Mouse (Mus musculus) hindbrain, embryonic 11.5 days (tissue): ENCODE measurements around the gene Yy1. TPM values are rescaled to one million over a fixed set of nuclear protein-coding genes. Genes with fewer than 3 reads are reported as not detected.

Experiments used
- ATAC-seq: fragments of 200-750 bp; cut with Nextera tagmentation; 2 replicates; pipeline ENCODE4 v1.8.0; 2017; ENCODE audit warnings: mild to moderate bottlenecking, moderate TSS enrichment, moderate library complexity; ENCODE audit not compliant: low FRiP score
- DNase-seq: peaks from one replicate; pipeline ENCODE4 v3.0.0-alpha.2; 2015; ENCODE audit warnings: low spot score
- H3K27ac ChIP-seq: fragments of 300-500 bp; sonication (generic); 2 replicates; pipeline ENCODE4 v1.5.1; 2014; ENCODE audit warnings: mild to moderate bottlenecking, low read depth, low read length
- H3K27me3 ChIP-seq: fragments of 300-500 bp; sonication (generic); 2 replicates; pipeline ENCODE4 v1.6.1; 2014; ENCODE audit warnings: mild to moderate bottlenecking, low read length, moderate library complexity, mixed read lengths; ENCODE audit not compliant: control insufficient read depth, insufficient read depth
- H3K36me3 ChIP-seq: fragments of 300-500 bp; sonication (generic); 2 replicates; pipeline ENCODE4 v1.6.1; 2014; ENCODE audit warnings: mild to moderate bottlenecking, low read length, moderate library complexity, mixed read lengths; ENCODE audit not compliant: control insufficient read depth, insufficient read depth
- H3K4me1 ChIP-seq: fragments of 300-500 bp; sonication (generic); replicated peaks from 2 replicates; pipeline ENCODE4 v1.6.1; 2014; ENCODE audit warnings: low read length, mixed read lengths; ENCODE audit not compliant: control insufficient read depth, insufficient read depth
- H3K4me2 ChIP-seq: fragments of 300-500 bp; sonication (generic); replicated peaks from 2 replicates; pipeline ENCODE4 v1.6.1; 2014; ENCODE audit warnings: mild to moderate bottlenecking, low read depth, low read length
- H3K4me3 ChIP-seq: fragments of 300-500 bp; sonication (generic); 2 replicates; pipeline ENCODE4 v1.5.1; 2014; ENCODE audit warnings: low read depth, low read length
- H3K9ac ChIP-seq: fragments of 300-500 bp; sonication (generic); 2 replicates; pipeline ENCODE4 v1.6.1; 2014; ENCODE audit warnings: low read depth, low read length
- H3K9me3 ChIP-seq: fragments of 300-500 bp; sonication (generic); 2 replicates; pipeline ENCODE4 v1.6.1; 2016; ENCODE audit warnings: low read length; ENCODE audit not compliant: control insufficient read depth
- whole genome bisulfite sequencing: fragments of 180-500 bp; shearing (Covaris S2); extraction: QIAGEN DNeasy Blood & Tissue Kit; methylation state at CpG from one replicate; pipeline ENCODE4 v1.1.7; 2014; 5-methylcytosine and 5-hydroxymethylcytosine counted together
- polyA plus RNA-seq: library from polyadenylated mRNA; unstranded; fragments of >200 nt; fragmentation: Nextera tagmentation; extraction: Ambion mirVana; gene quantifications from 2 replicates; pipeline ENCODE4 v1.2.1, GENCODE M21; 2014

The Yy1 gene
- polyA plus RNA-seq = 17.4 and 21.1 TPM in 2 replicates

- Histone ChIP-seq H3K4me1 (peaks cover 2% of the 10 kb centered on the region; the same call in 1 of the 2 replicates), H3K27me3 (no peaks in the 10 kb centered on the region), H3K27ac (peak within 1 kb of the TSS; percentile 98), H3K9ac (peak within 1 kb of the TSS; percentile 90), H3K36me3 (no peaks in the 10 kb centered on the region), H3K9me3 (no peaks in the 10 kb centered on the region), H3K4me2 (peak within 1 kb of the TSS; percentile 41), H3K4me3 (peak within 1 kb of the TSS; percentile 100)
- ATAC-seq = peak; percentile 93
- peak; percentile 99 for DNase-seq
- under 1% methylated on average over 56 of the region's 127 CpGs for WGBS
Measured at GRCm38 (mm10) chr12:108792546-108793452, at the start of gene Yy1. Gene Yy1 (plus strand): TSS chr12:108792973.

GRCm38 (mm10) chr12:108745990-108746389 lies 46.8 kb upstream of the Yy1 start:
- DNase-seq (no peak), ATAC-seq (no peak)
- no peaks in the 10 kb centered on the region for H3K27me3 ChIP-seq
- H3K4me1 ChIP-seq = no peaks in the 10 kb centered on the region
- H3K9me3 ChIP-seq = no peaks in the 10 kb centered on the region
- no peak overlapping the region for H3K4me3 ChIP-seq
- no peak overlapping the region for H3K9ac ChIP-seq
- H3K4me2 ChIP-seq = no peak overlapping the region
- H3K36me3 ChIP-seq = no peaks in the 10 kb centered on the region
- no peak overlapping the region for H3K27ac ChIP-seq

DNA sequence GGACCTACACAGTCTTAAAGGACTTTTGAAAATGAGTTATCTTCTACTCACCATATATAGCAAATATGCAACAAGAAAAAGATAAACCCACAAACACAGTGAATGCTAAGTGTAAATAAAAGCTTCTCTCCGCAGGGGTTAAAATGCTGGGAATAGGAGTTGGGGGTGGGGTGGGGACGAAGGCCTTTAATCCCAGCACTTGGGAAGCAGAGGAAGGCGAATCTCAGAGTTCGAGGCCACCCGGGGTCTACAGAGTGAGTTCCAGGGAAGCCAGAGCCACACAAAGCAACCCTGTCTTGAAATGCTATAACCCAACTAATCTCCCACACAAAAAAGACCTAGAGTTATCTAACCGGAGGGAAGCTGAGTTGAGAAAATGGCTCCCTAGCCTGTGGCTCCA lies 43.8 kb upstream of the Yy1 start:
- Histone ChIP-seq H3K4me1 (no peaks in the 10 kb centered on the region), H3K9ac (no peak overlapping the region), H3K36me3 (no peaks in the 10 kb centered on the region), H3K9me3 (no peaks in the 10 kb centered on the region), H3K4me3 (no peak overlapping the region), H3K27ac (no peak overlapping the region), H3K27me3 (no peaks in the 10 kb centered on the region), H3K4me2 (no peak overlapping the region)
- ATAC-seq (no peak), DNase-seq (no peak)
- 78% methylated on average over 6 of the region's 6 CpGs for WGBS

- Histone ChIP-seq H3K27me3 (no peaks in the 10 kb centered on the region), H3K27ac (no peak overlapping the region), H3K4me3 (no peak overlapping the region), H3K9ac (no peak overlapping the region), H3K4me2 (no peak overlapping the region), H3K36me3 (no peaks in the 10 kb centered on the region), H3K4me1 (no peaks in the 10 kb centered on the region), H3K9me3 (no peaks in the 10 kb centered on the region)
- ATAC-seq = no peak
- DNase-seq = no peak
- WGBS = 86% methylated on average over 9 of the region's 9 CpGs
Measured at GRCm38 (mm10) chr12:108749454-108749853, 43.3 kb upstream of the Yy1 start.

DNA sequence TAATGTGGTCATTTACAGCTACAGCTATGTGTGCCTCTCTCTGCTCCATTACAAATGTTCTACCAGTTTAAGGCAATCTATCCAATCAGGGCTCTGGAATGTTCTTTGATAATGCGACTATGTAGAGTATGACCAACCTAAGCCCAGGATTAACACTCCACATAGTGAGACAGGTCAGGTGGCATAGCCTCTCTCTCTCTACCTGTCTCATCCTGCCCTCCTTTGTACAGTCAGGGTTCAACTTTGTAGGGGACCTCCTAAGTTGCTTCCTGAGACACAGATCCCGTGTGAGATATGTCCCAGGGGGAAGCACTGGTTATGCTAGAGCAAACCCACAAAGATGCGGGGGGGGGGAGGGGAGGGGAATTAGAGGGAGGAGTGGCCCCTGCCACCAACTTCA lies 42.5 kb upstream of the Yy1 start:
- no peaks in the 10 kb centered on the region for H3K9me3 ChIP-seq
- H3K4me1 ChIP-seq = no peaks in the 10 kb centered on the region
- H3K36me3 ChIP-seq = no peaks in the 10 kb centered on the region
- WGBS = 75% methylated on average over 3 of the region's 3 CpGs
- no peaks in the 10 kb centered on the region for H3K27me3 ChIP-seq
- no peak overlapping the region for H3K4me2 ChIP-seq
- no peak for DNase-seq
- H3K27ac ChIP-seq = no peak overlapping the region
- H3K9ac ChIP-seq = no peak overlapping the region
- no peak for ATAC-seq
- H3K4me3 ChIP-seq = no peak overlapping the region

DNA sequence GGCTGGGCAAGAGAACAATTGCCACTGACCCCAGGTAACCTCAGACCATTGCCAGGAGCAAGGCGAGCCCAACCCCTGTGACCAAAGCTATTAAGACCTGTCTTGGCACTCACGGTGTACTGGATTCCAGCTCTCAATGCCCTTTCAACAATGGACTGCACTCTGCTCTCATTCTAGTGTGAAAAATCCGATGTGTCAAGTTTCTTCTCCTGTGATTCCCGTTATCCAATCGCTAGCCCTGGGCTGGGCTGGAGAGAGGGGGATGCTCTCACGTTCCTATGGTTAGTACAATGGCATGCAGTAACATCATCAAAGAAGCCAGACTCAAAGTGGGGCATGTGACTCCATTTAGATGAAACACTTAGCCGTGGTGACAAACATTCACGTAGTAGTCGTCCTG lies 41.0 kb upstream of the Yy1 start:
- WGBS = 47% methylated on average over 9 of the region's 9 CpGs

GRCm38 (mm10) chr12:108755141-108755540 lies 37.6 kb upstream of the Yy1 start:
- Histone ChIP-seq H3K4me3 (no peak overlapping the region), H3K4me1 (no peaks in the 10 kb centered on the region), H3K9me3 (no peaks in the 10 kb centered on the region), H3K4me2 (no peak overlapping the region), H3K27me3 (no peaks in the 10 kb centered on the region), H3K27ac (no peak overlapping the region), H3K9ac (no peak overlapping the region), H3K36me3 (no peaks in the 10 kb centered on the region)
- DNase-seq (no peak), ATAC-seq (no peak)
- 90% methylated on average over 21 of the region's 21 CpGs for WGBS

More for the DNA sequence above, 41.0 kb upstream of the Yy1 start:
- Histone ChIP-seq H3K9me3 (no peaks in the 10 kb centered on the region), H3K4me1 (no peaks in the 10 kb centered on the region), H3K4me3 (no peak overlapping the region), H3K36me3 (no peaks in the 10 kb centered on the region), H3K27me3 (no peaks in the 10 kb centered on the region), H3K27ac (no peak overlapping the region), H3K4me2 (no peak overlapping the region), H3K9ac (no peak overlapping the region)
- DNase-seq = no peak
- ATAC-seq = no peak

- no peak overlapping the region for H3K4me3 ChIP-seq
- WGBS = 94% methylated on average over 10 of the region's 10 CpGs
- DNase-seq = no peak
Measured at GRCm38 (mm10) chr12:108756611-108757010, 36.2 kb upstream of the Yy1 start.

DNA sequence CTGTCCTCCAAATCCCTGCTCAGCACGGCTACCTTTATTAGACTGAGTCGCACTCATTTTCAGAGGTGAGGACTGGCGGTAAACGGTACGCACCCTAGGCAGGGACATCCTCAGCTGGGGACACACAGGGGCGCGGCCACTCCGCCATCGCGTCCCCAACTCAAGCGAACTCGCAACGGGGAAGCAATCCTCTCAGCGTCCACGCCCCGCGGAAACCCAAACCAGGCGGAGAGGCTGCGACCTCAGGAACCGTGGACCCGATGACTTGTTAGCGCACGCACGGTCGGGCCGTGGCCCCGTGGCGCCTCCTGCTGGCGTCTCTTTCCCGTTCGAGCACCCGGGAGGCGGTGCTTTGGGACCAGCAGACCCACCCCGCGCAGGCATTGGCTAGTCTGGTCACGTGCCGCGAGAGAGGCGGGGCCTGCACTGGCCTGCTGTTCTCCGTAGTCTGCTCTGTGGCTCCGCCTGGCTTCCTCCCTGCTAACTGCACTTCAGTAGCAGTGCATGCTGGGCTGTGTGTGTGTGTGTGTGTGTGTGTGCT lies 35.0 kb upstream of the Yy1 start:
- Histone ChIP-seq H3K9ac (peak overlapping the region; percentile 68), H3K9me3 (no peaks in the 10 kb centered on the region), H3K27ac (no peak overlapping the region), H3K36me3 (no peaks in the 10 kb centered on the region), H3K4me2 (peak overlapping the region; percentile 78), H3K27me3 (no peaks in the 10 kb centered on the region), H3K4me1 (no peaks in the 10 kb centered on the region), H3K4me3 (peak overlapping the region; percentile 57)
- WGBS = 0% methylated on average over 40 of the region's 41 CpGs
- DNase-seq (peak; percentile 98), ATAC-seq (peak; percentile 99)

More at GRCm38 (mm10) chr12:108756611-108757010, 36.2 kb upstream of the Yy1 start:
- H3K9me3 ChIP-seq = no peaks in the 10 kb centered on the region
- H3K9ac ChIP-seq = no peak overlapping the region
- H3K27me3 ChIP-seq = no peaks in the 10 kb centered on the region
- H3K4me2 ChIP-seq = no peak overlapping the region
- no peak overlapping the region for H3K27ac ChIP-seq
- no peaks in the 10 kb centered on the region for H3K4me1 ChIP-seq
- ATAC-seq = no peak
- H3K36me3 ChIP-seq = no peaks in the 10 kb centered on the region
